Mouse (Mus musculus): ENCODE measurements around the gene Pgpep1.

DNA sequence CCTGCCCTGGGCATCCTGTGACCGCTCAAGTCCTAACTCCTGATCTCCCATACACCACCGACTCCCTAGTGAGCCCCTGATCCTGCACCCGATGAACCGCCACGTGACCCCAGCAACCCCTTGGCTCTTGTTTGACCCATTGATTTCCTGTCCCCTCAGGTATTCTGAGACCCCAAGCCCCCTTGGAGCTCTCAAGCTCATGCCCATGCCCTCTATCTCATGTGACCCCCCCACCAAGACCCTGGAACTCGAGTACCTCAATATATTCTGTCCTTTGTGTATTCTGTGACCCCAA, 52.6 kb downstream of the Pgpep1 start:
- TF ChIP-seq POLR2A (IDR thresholded peaks at IDR 0.05; ENCODE audit: borderline replicate concordance, control insufficient read depth, low read depth, low read length) (no peak), CTCF (IDR thresholded peaks at IDR 0.05; ENCODE audit: control insufficient read depth, insufficient read depth, low read length) (no peak)

Measured in bone marrow, adult 2 months (tissue).